Mouse (Mus musculus) stomach, postnatal 0 days (tissue): Measurements from ENCODE around the gene Abcb8. TPM values are rescaled to one million over a fixed set of nuclear protein-coding genes. Genes with fewer than 3 reads are reported as not detected.

Experiments
- ATAC-seq: fragments of 200-750 bp; cut with Nextera tagmentation; 2 replicates; pipeline ENCODE4 v1.8.0; 2017; ENCODE audit not compliant: low FRiP score, low TSS enrichment
- DNase-seq: peaks from one replicate; pipeline ENCODE4 v3.0.0-alpha.2; 2016; ENCODE audit warnings: low spot score
- H3K27ac ChIP-seq: fragments of 300-500 bp; sonication (generic); replicated peaks from 2 replicates; pipeline ENCODE4 v1.5.1; 2014; ENCODE audit warnings: mild to moderate bottlenecking, control low read depth
- H3K27me3 ChIP-seq: fragments of 300-500 bp; sonication (generic); 2 replicates; pipeline ENCODE4 v1.6.1; 2014; ENCODE audit warnings: low read length; ENCODE audit not compliant: control insufficient read depth, insufficient read depth
- H3K36me3 ChIP-seq: fragments of 300-500 bp; sonication (generic); 2 replicates; pipeline ENCODE4 v1.6.1; 2014; ENCODE audit warnings: low read length, mixed read lengths; ENCODE audit not compliant: control insufficient read depth, insufficient read depth
- H3K4me1 ChIP-seq: fragments of 300-500 bp; sonication (generic); replicated peaks from 2 replicates; pipeline ENCODE4 v1.6.1; 2014; ENCODE audit warnings: antibody characterized with exemption; ENCODE audit not compliant: control insufficient read depth, insufficient read depth
- H3K4me2 ChIP-seq: fragments of 300-500 bp; sonication (generic); replicated peaks from 2 replicates; pipeline ENCODE4 v1.6.1; 2014; ENCODE audit warnings: low read depth, mild to moderate bottlenecking, control low read depth, moderate library complexity
- H3K4me3 ChIP-seq: fragments of 300-500 bp; sonication (generic); 2 replicates; pipeline ENCODE4 v1.5.1; 2014; ENCODE audit warnings: low read depth, low read length, control low read depth
- H3K9ac ChIP-seq: fragments of 300-500 bp; sonication (generic); 2 replicates; pipeline ENCODE4 v1.6.1; 2014; ENCODE audit warnings: mild to moderate bottlenecking, low read length, control low read depth, mixed read lengths
- H3K9me3 ChIP-seq: fragments of 300-500 bp; sonication (generic); 2 replicates; pipeline ENCODE4 v1.6.1; 2016; ENCODE audit warnings: low read length; ENCODE audit not compliant: control insufficient read depth
- CTCF ChIP-seq: IDR thresholded peaks from 2 replicates; pipeline ENCODE4 v1.5.1; 2016; ENCODE audit warnings: antibody characterized with exemption, low read depth, mild to moderate bottlenecking, moderate library complexity
- EP300 ChIP-seq: optimal IDR thresholded peaks from 2 replicates; pipeline ENCODE3; 2016; ENCODE audit warnings: antibody characterized with exemption
- WGBS: fragments of 180-500 bp; shearing (Covaris S2); extraction: QIAGEN DNeasy Blood & Tissue Kit; methylation state at CpG from one replicate; pipeline ENCODE4 v1.1.7; 2014; 5-methylcytosine and 5-hydroxymethylcytosine counted together
- polyA plus RNA-seq: library from polyadenylated mRNA; unstranded; fragments of >200 nt; fragmentation: Nextera tagmentation; extraction: Ambion mirVana; gene quantifications from 2 replicates; pipeline ENCODE4 v1.2.1, GENCODE M21; 2015

Gene Abcb8
- polyA plus RNA-seq, 1 experiment from 2014 or later: 29.3 TPM

DNA sequence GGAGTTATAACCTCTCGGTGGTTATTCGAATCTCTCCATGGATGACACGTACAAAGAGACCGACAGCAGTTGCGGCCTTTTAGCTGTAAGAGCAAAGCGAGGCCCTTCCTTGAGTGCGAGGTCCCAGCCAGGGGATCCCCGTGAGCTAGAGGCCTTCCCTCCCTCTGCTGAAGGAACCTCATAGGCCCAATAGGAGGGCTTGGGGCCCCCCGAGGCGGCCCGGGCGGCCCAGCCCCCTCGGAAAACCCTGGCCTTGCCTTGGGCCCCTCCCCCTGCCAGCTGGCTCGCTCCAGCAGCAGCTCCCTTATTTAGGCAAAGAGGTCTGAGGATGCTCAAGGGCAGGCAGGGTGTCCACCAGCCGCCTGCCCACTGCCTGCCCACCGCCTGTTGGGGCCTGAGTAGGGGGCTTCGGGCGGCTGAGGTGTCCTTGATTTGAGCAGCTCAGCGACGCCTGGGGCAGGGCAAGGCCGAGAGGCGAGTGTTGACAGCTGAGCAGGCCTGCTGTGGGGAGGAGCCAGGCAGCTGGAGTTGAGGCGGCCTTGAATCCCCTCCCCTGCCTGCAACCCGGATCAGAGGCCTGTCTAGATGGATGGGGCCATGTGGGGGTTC is 41.1 kb upstream of the Abcb8 start:
- Histone ChIP-seq H3K27me3 (no peaks in the 10 kb centered on the region; the same call in 1 of the 2 replicates), H3K4me2 (peak overlapping the region; percentile 84), H3K36me3 (no peaks in the 10 kb centered on the region), H3K9me3 (no peaks in the 10 kb centered on the region), H3K4me3 (peak overlapping the region; percentile 67), H3K9ac (peak overlapping the region; percentile 53), H3K4me1 (peaks cover 4% of the 10 kb centered on the region), H3K27ac (peak overlapping the region; percentile 92)
- DNase-seq (peak; percentile 47), ATAC-seq (peak; percentile 61; the same call in 1 of the 2 replicates)
- 4% methylated on average over 24 of the region's 24 CpGs for whole genome bisulfite sequencing
- TF ChIP-seq CTCF (no peak), EP300 (peak; percentile 45)

DNA sequence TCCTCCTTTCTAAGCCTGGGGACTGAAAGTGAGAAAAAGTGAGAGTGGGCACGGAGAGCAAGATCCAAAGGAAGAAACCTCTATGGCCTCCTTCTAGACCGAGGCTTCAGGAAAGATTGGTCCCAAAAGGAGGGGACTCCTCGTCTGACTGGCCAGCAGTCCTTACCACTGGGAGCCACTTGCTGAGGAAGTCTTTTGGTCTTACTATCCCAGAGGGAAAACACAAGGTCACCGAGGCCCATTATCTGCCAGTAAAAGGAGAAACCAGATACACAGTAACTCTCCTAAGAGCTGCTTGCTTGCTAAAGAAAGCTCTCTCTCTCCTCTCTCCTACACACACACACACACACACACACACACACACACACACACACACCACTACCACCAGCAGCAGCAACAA is 40.1 kb upstream of the Abcb8 start:
- ATAC-seq: no peak
- no peak for DNase-seq
- Histone ChIP-seq H3K27ac (peak overlapping the region; percentile 92; the same call in 1 of the 2 replicates), H3K36me3 (no peaks in the 10 kb centered on the region), H3K9ac (no peak overlapping the region), H3K4me3 (no peak overlapping the region), H3K9me3 (no peaks in the 10 kb centered on the region), H3K4me2 (no peak overlapping the region), H3K4me1 (peaks cover 4% of the 10 kb centered on the region; the same call in 1 of the 2 replicates), H3K27me3 (no peaks in the 10 kb centered on the region; the same call in 1 of the 2 replicates)
- TF ChIP-seq EP300 (no peak), CTCF (no peak)
- WGBS: 40% methylated on average over 4 of the region's 4 CpGs

DNA sequence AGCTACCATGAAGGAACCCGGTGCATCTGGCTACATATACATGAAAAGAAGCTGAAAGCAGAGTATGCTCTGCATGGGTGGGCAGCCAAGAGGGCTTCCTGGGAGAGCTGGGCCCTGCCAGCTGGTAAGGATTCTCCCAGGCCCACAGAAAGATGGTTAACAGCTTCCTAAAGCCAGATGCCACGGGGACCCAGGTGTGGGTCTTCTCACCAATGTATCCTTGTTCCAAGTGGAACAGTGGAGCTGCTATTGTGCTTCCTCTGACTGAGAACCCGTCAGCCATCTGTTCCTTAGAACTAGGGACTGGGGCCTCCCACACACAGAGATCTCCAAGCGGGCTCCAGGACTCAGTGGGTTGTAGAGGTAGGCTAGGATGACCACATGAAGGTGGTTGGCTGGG is 36.7 kb upstream of the Abcb8 start:
- Histone ChIP-seq H3K4me2 (no peak overlapping the region), H3K27me3 (no peaks in the 10 kb centered on the region), H3K4me3 (no peak overlapping the region), H3K27ac (no peak overlapping the region), H3K36me3 (no peaks in the 10 kb centered on the region), H3K9ac (no peak overlapping the region), H3K4me1 (no peaks in the 10 kb centered on the region), H3K9me3 (no peaks in the 10 kb centered on the region)
- 46% methylated on average over 4 of the region's 4 CpGs for WGBS
- no peak for ATAC-seq
- DNase-seq: no peak
- no peak for TF ChIP-seq EP300
- TF ChIP-seq CTCF: no peak

DNA sequence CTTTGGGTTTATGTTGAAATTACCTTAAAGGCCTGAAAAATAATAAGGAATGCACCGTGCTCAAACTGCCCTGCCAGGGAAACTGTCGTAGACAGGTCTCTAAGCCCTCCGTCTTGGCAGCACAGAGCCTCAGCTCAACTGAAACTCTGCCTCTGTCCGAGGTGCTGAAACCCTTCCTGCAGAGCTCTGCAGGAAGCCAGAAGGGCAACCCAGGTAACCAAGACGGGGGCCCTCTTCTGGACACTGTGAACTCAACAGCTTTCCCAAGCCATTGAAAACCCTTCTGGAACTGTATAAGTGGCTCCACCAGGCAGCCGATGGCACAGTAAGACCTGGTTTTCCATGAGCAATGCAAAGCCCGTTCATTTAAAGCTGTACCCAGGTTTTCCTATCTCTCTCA is 36.0 kb upstream of the Abcb8 start:
- Histone ChIP-seq H3K27ac (no peak overlapping the region), H3K27me3 (no peaks in the 10 kb centered on the region), H3K9me3 (no peaks in the 10 kb centered on the region), H3K4me3 (no peak overlapping the region), H3K4me2 (no peak overlapping the region), H3K4me1 (no peaks in the 10 kb centered on the region), H3K9ac (no peak overlapping the region), H3K36me3 (no peaks in the 10 kb centered on the region)
- DNase-seq (peak; percentile 92), ATAC-seq (peak; percentile 70)
- WGBS: 10% methylated on average over 7 of the region's 7 CpGs
- TF ChIP-seq CTCF: peak; percentile 82
- TF ChIP-seq EP300: no peak

DNA sequence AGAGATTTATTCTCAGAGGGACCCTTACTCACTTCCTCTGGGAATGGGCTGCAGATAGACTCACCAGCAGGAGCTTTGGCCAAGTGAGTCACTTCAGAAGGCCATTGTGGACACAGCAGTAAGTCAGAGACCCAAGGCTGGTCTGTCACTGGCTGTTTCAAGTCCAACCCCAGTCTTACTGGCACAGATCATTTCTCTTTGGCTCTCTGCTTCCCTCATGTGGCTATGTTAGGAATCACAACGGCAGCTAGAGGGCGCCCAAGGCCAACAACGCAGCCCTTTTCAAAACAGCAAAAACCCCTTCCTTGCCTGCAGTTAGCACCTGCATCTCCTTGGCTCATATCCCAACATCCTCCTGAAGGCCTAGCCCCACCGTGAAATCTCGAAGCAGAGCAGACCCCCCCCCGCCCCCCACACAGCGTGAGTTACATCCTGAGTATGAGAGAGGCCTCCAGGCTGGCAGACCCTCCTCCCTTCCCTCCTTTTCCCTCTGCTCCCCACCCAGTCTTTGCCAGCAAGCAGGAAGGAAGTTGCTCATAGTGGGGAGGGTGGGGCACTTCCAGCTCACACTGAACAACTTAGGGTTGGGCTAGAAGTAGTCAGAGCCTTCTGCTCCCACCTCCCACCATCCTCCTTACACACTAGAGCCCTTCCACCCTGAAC is 32.5 kb upstream of the Abcb8 start:
- no peak overlapping the region for H3K27ac ChIP-seq
- H3K9ac ChIP-seq: no peak overlapping the region
- no peaks in the 10 kb centered on the region for H3K9me3 ChIP-seq
- DNase-seq (peak; percentile 82), ATAC-seq (peak; percentile 84)
- no peak overlapping the region for H3K4me3 ChIP-seq
- no peaks in the 10 kb centered on the region for H3K36me3 ChIP-seq
- 2% methylated on average over 7 of the region's 7 CpGs for WGBS
- no peak overlapping the region for H3K4me2 ChIP-seq
- no peaks in the 10 kb centered on the region for H3K4me1 ChIP-seq
- TF ChIP-seq EP300 (no peak), CTCF (peak; percentile 100)
- no peaks in the 10 kb centered on the region for H3K27me3 ChIP-seq

DNA sequence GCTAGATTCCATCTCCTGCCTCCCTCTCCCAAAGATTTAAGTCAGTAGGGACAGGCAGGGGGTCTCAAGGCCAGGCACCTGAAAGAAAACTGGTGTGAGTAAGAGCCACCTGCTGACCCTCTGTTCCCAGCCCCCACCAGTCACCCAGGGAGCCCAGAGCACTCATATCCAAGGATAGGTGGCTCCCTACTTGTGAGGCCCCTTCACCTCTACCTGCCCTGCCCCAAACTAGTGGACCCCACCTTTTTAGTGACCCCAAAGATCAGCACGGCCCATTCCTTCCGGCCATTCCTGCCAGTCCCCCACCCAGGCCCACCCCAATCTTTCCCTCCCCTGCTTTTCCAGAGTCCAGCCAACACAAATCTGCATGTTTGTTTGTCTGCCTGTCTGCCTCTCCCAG is 30.0 kb upstream of the Abcb8 start:
- DNase-seq (no peak), ATAC-seq (no peak)
- Histone ChIP-seq H3K9me3 (no peaks in the 10 kb centered on the region), H3K4me3 (no peak overlapping the region), H3K4me1 (no peaks in the 10 kb centered on the region), H3K27me3 (no peaks in the 10 kb centered on the region), H3K9ac (no peak overlapping the region), H3K4me2 (no peak overlapping the region), H3K36me3 (no peaks in the 10 kb centered on the region), H3K27ac (no peak overlapping the region)
- TF ChIP-seq CTCF (no peak), EP300 (no peak)
- 58% methylated on average over 2 of the region's 2 CpGs for WGBS
